Mouse (Mus musculus): Measurements from ENCODE around the gene Sec23ip. TPM values are rescaled to one million over a fixed set of nuclear protein-coding genes. Genes with fewer than 3 reads are reported as not detected.

The Sec23ip gene
- polyA plus RNA-seq, 1 experiment, result not detected

- Histone ChIP-seq H3K4me1 (ENCODE audit: control insufficient read depth, insufficient read depth, low read length) (peaks cover 2% of the 10 kb centered on the region; the same call in 1 of the 2 replicates), H3K4me3 (ENCODE audit: insufficient read depth, low read depth, low read length) (no peak overlapping the region), H3K27ac (ENCODE audit: insufficient read depth, low read depth, low read length) (peak overlapping the region; percentile 20; the same call in 1 of the 2 replicates)
- TF ChIP-seq POLR2A (IDR thresholded peaks at IDR 0.05; ENCODE audit: insufficient read depth, low read depth, low read length) (no peak), CTCF (IDR thresholded peaks at IDR 0.05; ENCODE audit: insufficient read depth, low read depth, low read length) (no peak)
- 18% methylated on average over 2 of the region's 2 CpGs for WGBS
Measured at GRCm38 (mm10) chr7:128731585-128731984, 13.2 kb upstream of the Sec23ip start.

- TF ChIP-seq CTCF (IDR thresholded peaks at IDR 0.05; ENCODE audit: insufficient read depth, low read depth, low read length) (no peak), POLR2A (IDR thresholded peaks at IDR 0.05; ENCODE audit: insufficient read depth, low read depth, low read length) (no peak)
- 70% methylated on average over 5 of the region's 5 CpGs for WGBS
- no peak overlapping the region for H3K4me3 ChIP-seq (ENCODE audit: insufficient read depth, low read depth, low read length)
- no peak overlapping the region for H3K27ac ChIP-seq (ENCODE audit: insufficient read depth, low read depth, low read length)
- H3K4me1 ChIP-seq (ENCODE audit: control insufficient read depth, insufficient read depth, low read length), result no peaks in the 10 kb centered on the region
Measured at GRCm38 (mm10) chr7:128738041-128738440, 6.7 kb upstream of the Sec23ip start.

- 1% methylated on average over 15 of the region's 15 CpGs for WGBS
- peak overlapping the region; percentile 51 for H3K4me3 ChIP-seq (ENCODE audit: insufficient read depth, low read depth, low read length)
- H3K4me1 ChIP-seq (ENCODE audit: control insufficient read depth, insufficient read depth, low read length), result no peaks in the 10 kb centered on the region
- no peak overlapping the region for H3K27ac ChIP-seq (ENCODE audit: insufficient read depth, low read depth, low read length)
- TF ChIP-seq POLR2A (IDR thresholded peaks at IDR 0.05; ENCODE audit: insufficient read depth, low read depth, low read length) (no peak), CTCF (IDR thresholded peaks at IDR 0.05; ENCODE audit: insufficient read depth, low read depth, low read length) (no peak)
Measured at GRCm38 (mm10) chr7:128739116-128739461, 5.7 kb upstream of the Sec23ip start.

GRCm38 (mm10) chr7:128739462-128740277 lies 5.1 kb upstream of the Sec23ip start:
- under 1% methylated on average over 79 of the region's 80 CpGs for WGBS
- no peak for TF ChIP-seq CTCF (IDR thresholded peaks at IDR 0.05; ENCODE audit: insufficient read depth, low read depth, low read length)
- TF ChIP-seq POLR2A (IDR thresholded peaks at IDR 0.05; ENCODE audit: insufficient read depth, low read depth, low read length), result no peak; the same call in 1 of the 2 replicates
- Histone ChIP-seq H3K4me1 (ENCODE audit: control insufficient read depth, insufficient read depth, low read length) (no peaks in the 10 kb centered on the region), H3K27ac (ENCODE audit: insufficient read depth, low read depth, low read length) (peak overlapping the region; percentile 43), H3K4me3 (ENCODE audit: insufficient read depth, low read depth, low read length) (peak overlapping the region; percentile 97)

- under 1% methylated on average over 34 of the region's 35 CpGs for WGBS
- no peak for TF ChIP-seq CTCF (IDR thresholded peaks at IDR 0.05; ENCODE audit: insufficient read depth, low read depth, low read length)
- peak; percentile 61; the same call in 1 of the 2 replicates for TF ChIP-seq POLR2A (IDR thresholded peaks at IDR 0.05; ENCODE audit: insufficient read depth, low read depth, low read length)
- H3K27ac ChIP-seq (ENCODE audit: insufficient read depth, low read depth, low read length), result peak within 1 kb of the TSS; percentile 43
- no peaks in the 10 kb centered on the region for H3K4me1 ChIP-seq (ENCODE audit: control insufficient read depth, insufficient read depth, low read length)
- H3K4me3 ChIP-seq (ENCODE audit: insufficient read depth, low read depth, low read length), result peak within 1 kb of the TSS; percentile 97
Measured at GRCm38 (mm10) chr7:128740334-128740733, 4.4 kb upstream of the Sec23ip start, which contains the start of gene Mcmbp. Gene Mcmbp (minus strand): TSS chr7:128740495.

GRCm38 (mm10) chr7:128743898-128744297 lies 845 bp upstream of the Sec23ip start:
- 57% methylated on average over 2 of the region's 2 CpGs for WGBS
- TF ChIP-seq POLR2A (IDR thresholded peaks at IDR 0.05; ENCODE audit: insufficient read depth, low read depth, low read length) (no peak), CTCF (IDR thresholded peaks at IDR 0.05; ENCODE audit: insufficient read depth, low read depth, low read length) (no peak)
- Histone ChIP-seq H3K27ac (ENCODE audit: insufficient read depth, low read depth, low read length) (no peak overlapping the region), H3K4me1 (ENCODE audit: control insufficient read depth, insufficient read depth, low read length) (peaks cover 7% of the 10 kb centered on the region), H3K4me3 (ENCODE audit: insufficient read depth, low read depth, low read length) (no peak overlapping the region)

GRCm38 (mm10) chr7:128746151-128746550 lies 1.4 kb downstream of the Sec23ip start:
- Histone ChIP-seq H3K4me1 (ENCODE audit: control insufficient read depth, insufficient read depth, low read length) (peaks cover 7% of the 10 kb centered on the region), H3K4me3 (ENCODE audit: insufficient read depth, low read depth, low read length) (no peak overlapping the region), H3K27ac (ENCODE audit: insufficient read depth, low read depth, low read length) (no peak overlapping the region)
- TF ChIP-seq POLR2A (IDR thresholded peaks at IDR 0.05; ENCODE audit: insufficient read depth, low read depth, low read length) (no peak), CTCF (IDR thresholded peaks at IDR 0.05; ENCODE audit: insufficient read depth, low read depth, low read length) (no peak)
- WGBS, result 81% methylated on average over 10 of the region's 10 CpGs

GRCm38 (mm10) chr7:128748758-128749157 lies 4.0 kb downstream of the Sec23ip start:
- Histone ChIP-seq H3K4me1 (ENCODE audit: control insufficient read depth, insufficient read depth, low read length) (peaks cover 7% of the 10 kb centered on the region), H3K27ac (ENCODE audit: insufficient read depth, low read depth, low read length) (no peak overlapping the region), H3K4me3 (ENCODE audit: insufficient read depth, low read depth, low read length) (no peak overlapping the region)
- TF ChIP-seq POLR2A (IDR thresholded peaks at IDR 0.05; ENCODE audit: insufficient read depth, low read depth, low read length), result no peak
- no peak for TF ChIP-seq CTCF (IDR thresholded peaks at IDR 0.05; ENCODE audit: insufficient read depth, low read depth, low read length)
- WGBS, result 53% methylated on average over 3 of the region's 3 CpGs

GRCm38 (mm10) chr7:128750296-128750695 lies 5.6 kb downstream of the Sec23ip start:
- Histone ChIP-seq H3K4me3 (ENCODE audit: insufficient read depth, low read depth, low read length) (no peak overlapping the region), H3K4me1 (ENCODE audit: control insufficient read depth, insufficient read depth, low read length) (peaks cover 7% of the 10 kb centered on the region), H3K27ac (ENCODE audit: insufficient read depth, low read depth, low read length) (no peak overlapping the region)
- WGBS, result 88% methylated on average over 9 of the region's 9 CpGs
- TF ChIP-seq CTCF (IDR thresholded peaks at IDR 0.05; ENCODE audit: insufficient read depth, low read depth, low read length), result no peak
- TF ChIP-seq POLR2A (IDR thresholded peaks at IDR 0.05; ENCODE audit: insufficient read depth, low read depth, low read length), result no peak

Data from olfactory bulb, adult 2 months (tissue).